Mouse (Mus musculus): ENCODE measurements around the gene Fer.

GRCm38 (mm10) chr17:64132183-64132582 is 269.3 kb downstream of the Fer start:
- TF ChIP-seq CTCF (IDR thresholded peaks at IDR 0.05; ENCODE audit: low read depth, low read length) (no peak), POLR2A (IDR thresholded peaks at IDR 0.05; ENCODE audit: borderline replicate concordance, low read depth, low read length) (no peak)
